Mouse (Mus musculus) brain, embryonic 14.5 days (tissue): ENCODE measurements around the gene Prss35.

ENCODE experiments used
- CTCF ChIP-seq: fragments of 200-500 bp; IDR thresholded peaks from 2 replicates; pipeline ENCODE4 v1.5.1; 2012; ENCODE audit warnings: inconsistent platforms, mild to moderate bottlenecking, moderate library complexity, borderline replicate concordance; ENCODE audit not compliant: insufficient read depth, insufficient read length; ENCODE audit errors: extremely low read depth
- POLR2A ChIP-seq: fragments of 200-500 bp; IDR thresholded peaks from 2 replicates; pipeline ENCODE4 v1.6.1; 2012; ENCODE audit warnings: mild to moderate bottlenecking, inconsistent platforms, borderline replicate concordance; ENCODE audit not compliant: poor library complexity, insufficient read depth, insufficient read length, severe bottlenecking; ENCODE audit errors: extremely low read depth

DNA sequence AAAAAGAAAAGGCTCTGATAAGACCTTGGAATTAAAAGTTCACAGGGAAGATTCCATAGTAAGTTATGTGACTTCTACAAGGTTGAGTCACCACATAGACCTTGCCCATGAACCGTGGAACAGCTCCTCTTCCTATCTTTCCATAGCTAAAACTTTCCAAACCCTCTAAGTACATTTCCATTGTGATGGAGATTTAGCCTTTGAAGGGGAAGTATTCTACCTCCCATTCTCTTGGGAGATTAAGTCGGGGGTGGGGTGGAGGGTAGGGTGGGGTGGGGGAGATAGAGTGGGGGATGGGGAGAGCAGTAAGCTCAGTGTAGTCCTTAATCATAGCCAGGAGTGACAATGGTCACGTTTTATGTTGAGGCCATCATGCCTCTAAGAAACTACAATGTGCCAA is 3.5 kb upstream of the Prss35 start:
- TF ChIP-seq POLR2A (no peak), CTCF (no peak)
